Mouse (Mus musculus): ENCODE data around the gene Gnptab.
"Not testable (repeated sequence)": the region's sequence is repeated elsewhere in the genome, so short reads cannot be mapped to it uniquely, and the experiment has no call there.

Gene Gnptab

GRCm38 (mm10) chr10:88379013-88379885, at the start of gene Gnptab, which contains the start of gene Dram1:
TSS of gene Gnptab (plus strand) at chr10:88379132.
TSS of gene Dram1 (minus strand) at chr10:88379080.
- peak; percentile 85 for DNase-seq (ENCODE audit: low spot score in 2 of 2)

GRCm38 (mm10) chr10:88330695-88331094, 48.2 kb upstream of the Gnptab start:
- DNase-seq (ENCODE audit: low spot score in 2 of 2): peak in 1 of 2 experiments; percentile 23

- DNase-seq (ENCODE audit: low spot score in 2 of 2): no peak
Measured at GRCm38 (mm10) chr10:88340660-88341059, 38.3 kb upstream of the Gnptab start.

DNA sequence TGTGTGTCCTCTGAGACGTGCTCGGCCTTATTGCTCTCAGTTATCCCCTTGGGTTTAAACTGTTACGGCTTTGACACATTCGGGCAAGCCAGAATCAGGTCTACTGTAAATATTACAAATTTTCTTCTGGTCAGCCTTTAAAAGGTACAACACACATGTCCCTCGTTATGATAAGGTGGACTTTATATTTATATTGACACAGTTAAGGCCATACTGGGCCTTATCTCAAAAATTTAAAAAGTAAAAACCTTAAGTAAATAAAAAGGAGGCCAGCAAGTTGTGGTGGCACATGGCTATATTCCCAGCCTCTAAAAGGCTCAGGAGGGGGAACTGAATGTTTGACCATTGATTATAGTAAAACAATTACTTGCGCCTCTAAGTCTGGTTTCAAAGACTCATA, 37.6 kb upstream of the Gnptab start:
- no peak for DNase-seq (ENCODE audit: low spot score in 2 of 2)

- DNase-seq (ENCODE audit: low spot score in 2 of 2): no peak
Measured at GRCm38 (mm10) chr10:88345899-88346401, 33.0 kb upstream of the Gnptab start.

GRCm38 (mm10) chr10:88346454-88347245, 32.3 kb upstream of the Gnptab start:
- DNase-seq (ENCODE audit: low spot score in 2 of 2): no peak

DNA sequence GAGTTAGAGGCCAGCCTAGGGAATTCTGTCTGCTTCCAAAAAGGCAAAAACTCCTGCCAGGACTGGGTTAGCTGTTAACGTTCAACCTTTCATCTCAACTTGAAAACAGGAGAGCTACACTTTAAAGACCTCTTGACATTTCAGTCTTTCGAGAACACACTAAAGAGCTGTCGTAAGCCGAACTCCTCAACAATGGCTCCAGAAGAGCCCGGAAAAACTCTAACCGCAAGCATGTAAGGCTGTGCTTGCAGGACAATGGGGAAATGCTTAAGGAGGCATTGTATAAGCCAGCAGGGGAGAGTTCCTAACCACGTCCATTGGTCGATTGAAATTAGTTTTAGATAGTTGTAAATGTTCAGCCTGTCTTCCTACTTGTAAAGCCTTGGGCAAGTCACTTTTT, 29.1 kb upstream of the Gnptab start:
- DNase-seq (ENCODE audit: low spot score in 2 of 2): no peak

DNA sequence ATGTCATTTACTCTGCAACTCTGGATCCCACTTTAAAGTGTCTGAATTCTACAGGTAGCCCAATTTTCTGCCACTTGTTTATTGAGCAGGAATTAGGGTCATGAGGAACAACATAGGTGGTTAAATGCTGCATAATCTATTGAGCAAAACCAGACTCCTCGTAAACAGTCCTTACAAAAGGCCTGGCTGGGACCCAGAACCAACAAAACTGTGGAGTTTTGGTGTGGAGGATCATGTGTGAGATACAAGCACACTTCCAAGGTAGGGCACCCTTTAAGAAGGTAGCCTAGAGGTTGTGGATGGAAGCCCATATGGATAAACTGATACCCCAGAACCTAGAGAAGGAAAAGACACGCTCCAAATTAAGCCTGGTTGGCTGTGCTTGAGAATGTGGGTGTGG, 28.2 kb upstream of the Gnptab start:
- no peak for DNase-seq (ENCODE audit: low spot score in 2 of 2)

GRCm38 (mm10) chr10:88351411-88352103, 27.4 kb upstream of the Gnptab start:
- DNase-seq (ENCODE audit: low spot score in 2 of 2): no peak

DNA sequence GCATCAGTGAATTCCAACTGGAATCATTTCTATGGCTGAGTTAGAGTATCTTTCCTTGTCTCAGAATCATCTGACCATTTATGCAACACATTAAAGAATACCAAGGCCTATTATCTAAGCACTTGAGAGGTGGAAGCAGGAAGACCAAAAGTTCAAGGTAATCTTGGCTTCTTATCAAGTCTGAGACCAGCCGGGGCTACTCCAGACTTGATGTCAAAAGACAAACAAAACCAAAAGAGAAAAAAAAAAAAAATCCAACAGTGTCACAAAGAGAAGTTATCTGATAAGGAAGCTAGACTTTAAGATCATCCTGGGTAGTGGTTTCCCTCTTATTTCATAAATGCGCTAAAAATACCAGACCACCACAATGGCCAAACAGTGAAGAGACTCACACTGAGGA, 26.4 kb upstream of the Gnptab start:
- no peak for DNase-seq (ENCODE audit: low spot score in 2 of 2)

DNA sequence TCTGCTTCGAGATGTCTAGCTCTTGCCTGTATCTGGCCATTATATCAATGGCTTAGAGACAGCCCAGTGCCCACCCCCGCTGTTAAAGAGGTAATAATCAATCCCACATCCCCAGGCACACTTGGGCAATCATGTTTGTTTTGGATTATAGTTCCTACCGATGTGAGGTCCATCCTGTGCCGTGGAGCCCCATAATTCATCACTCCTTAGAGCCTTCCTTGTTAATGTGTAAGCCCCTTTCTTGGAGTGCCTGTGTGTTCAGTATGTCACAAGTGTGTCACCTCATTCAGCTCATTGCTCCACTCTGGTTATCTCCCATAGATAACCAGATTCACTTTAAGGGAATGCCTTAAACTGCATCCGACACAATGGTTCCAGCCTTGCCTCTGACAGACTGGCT, 24.3 kb upstream of the Gnptab start:
- no peak for DNase-seq (ENCODE audit: low spot score in 2 of 2)

DNA sequence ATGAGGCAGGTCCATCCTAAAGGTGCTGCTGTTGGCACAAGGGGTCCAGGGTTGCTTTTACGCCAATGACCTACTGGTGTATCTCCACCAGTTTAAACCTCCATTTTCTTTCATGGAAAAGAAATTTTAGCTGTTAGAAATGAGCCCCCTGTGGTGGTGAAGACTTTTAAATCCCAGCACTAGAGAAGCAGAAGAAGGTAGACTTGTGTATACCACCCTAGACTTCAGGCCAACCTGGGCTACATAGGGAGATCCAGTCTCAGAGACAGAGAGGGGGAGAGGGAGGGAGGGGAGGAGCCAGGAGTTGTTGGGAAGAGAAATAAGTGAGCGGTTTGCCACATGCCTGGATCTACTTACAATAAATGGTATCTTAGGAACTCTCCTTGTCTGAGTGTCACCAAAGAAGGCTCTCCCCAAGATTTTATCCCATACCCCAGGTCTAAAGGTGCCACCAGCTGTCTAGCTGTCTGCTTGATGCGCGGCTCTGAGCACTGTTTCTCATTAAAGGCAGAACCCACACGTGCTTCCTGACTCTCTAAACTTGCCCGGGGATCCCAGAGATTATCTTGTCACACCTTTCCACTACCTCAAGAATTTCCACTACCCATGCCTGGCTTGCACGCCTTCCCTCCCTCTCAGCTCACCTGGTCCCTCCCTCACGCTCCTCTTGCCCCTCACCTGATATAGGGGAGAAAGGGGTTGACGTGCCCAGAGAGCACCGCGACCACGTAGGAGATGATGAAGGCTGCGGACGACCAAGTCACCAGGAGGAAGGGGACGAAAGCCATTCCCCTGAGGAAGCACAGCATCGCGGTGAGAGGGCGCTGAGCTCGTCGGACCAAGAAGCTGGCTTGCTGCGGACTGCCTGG, 22.6 kb upstream of the Gnptab start:
- no peak for DNase-seq (ENCODE audit: low spot score in 2 of 2)

DNA sequence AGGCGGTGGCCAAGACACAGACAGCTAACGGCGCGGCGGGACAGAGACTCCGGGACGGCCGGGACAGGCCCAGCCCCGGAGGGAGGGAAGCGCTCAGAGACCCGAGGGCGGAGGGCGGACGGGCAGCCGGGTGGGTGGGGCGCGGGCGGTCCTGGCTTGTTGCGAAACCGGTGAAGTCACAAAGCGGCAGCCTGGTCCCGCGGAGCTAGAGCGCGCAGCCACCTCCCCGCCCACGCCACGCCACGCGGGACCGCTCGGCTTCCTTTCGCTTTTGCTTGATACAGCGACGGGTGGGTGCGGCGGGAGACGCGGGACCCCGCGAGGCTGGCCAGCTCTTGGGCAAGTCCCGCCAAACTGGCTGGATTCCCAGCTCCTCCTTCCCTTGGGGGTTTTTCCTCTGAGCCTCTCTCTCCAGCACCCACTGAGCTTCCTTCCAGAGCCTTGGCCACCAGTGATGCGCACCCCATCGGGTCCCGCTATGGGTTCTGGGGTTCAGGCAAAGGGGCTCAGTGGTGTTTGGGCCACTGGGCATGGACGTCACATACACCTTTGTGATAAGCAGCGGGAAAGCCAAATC, 21.9 kb upstream of the Gnptab start:
- DNase-seq (ENCODE audit: low spot score in 2 of 2): peak; percentile 61 to 71

GRCm38 (mm10) chr10:88362218-88362617, 16.7 kb upstream of the Gnptab start:
- no peak for DNase-seq (ENCODE audit: low spot score in 2 of 2)

DNA sequence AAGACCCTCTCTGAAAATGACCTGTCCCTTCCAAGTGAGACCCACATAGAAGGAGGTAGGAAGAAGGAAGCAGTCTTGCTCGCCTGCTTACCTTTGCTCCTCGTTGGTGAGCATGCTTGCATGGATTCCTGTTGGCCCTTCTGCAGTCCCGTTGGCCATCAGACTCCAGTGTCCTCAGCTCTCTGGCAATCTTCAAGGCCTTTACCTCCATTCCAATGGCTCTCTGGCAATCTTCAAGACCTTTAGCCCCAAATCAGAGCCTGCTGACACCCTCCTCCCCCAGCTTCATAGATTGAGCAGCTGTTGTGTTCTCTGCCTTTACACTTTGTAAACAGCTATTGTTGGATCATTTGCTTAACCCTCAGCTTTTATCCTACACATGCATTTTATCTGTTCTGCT, 14.7 kb upstream of the Gnptab start:
- no peak for DNase-seq (ENCODE audit: low spot score in 2 of 2)

- no peak for DNase-seq (ENCODE audit: low spot score in 2 of 2)
Measured at GRCm38 (mm10) chr10:88369233-88369632, 9.7 kb upstream of the Gnptab start.

DNA sequence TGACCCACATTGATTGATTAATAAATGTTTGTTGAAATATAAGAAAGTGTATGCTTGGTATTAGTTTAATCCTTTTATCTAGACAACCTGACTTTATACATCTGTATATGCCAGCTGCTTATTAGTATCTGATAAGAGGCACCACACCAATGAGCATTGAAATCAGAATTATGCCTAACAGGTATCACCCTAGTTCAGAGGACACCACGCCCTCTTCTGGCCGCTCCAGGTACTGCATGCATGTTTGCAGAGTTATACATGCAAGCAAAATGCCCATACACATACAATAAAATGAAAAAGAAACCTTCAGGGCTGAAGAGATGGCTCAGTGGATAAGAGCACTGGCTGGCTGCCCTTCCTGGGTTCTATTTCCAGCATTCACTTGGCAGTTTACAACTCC, 7.1 kb upstream of the Gnptab start:
- peak in 1 of 2 experiments; percentile 27 for DNase-seq (ENCODE audit: low spot score in 2 of 2)

DNA sequence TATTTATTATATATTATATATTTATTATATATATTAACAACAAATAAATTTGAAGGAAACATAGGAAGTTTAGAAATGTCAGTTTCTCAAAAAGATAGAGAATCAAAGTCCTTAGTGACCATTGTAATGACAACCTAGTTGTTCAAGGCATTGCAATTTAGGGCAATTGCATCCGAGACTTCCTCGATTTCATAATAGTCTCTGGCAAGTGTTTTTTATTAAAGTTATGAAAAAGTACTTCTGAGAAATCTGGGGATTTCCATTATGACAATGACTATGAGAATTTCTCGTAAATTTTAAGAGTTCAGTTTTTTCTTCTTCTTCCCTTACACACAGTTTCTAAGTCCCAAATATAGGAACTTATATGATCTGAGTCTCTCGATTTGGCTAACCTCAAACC, 6.5 kb upstream of the Gnptab start:
- no peak for DNase-seq (ENCODE audit: low spot score in 2 of 2)

DNA sequence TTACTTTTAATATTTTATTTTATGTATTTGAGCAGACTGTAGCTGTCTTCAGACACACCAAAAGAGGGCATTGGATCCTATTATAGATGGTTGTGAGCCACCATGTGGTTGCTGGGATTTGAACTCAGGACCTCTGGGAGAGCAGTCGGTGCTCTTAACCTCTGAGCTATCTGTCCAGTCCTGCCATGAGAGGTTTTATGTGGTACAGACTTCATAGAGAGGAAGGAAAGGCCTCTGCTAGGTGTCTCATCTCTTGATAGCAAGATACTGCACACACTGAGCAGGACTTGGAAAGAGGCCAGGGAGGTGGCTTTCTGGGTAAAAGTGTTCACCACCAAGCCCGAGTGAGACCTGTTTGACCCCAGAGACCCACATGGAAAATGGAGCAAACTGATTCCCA, 6.0 kb upstream of the Gnptab start:
- not testable (repeated sequence) for DNase-seq (ENCODE audit: low spot score in 2 of 2)

- no peak for DNase-seq (ENCODE audit: low spot score in 2 of 2)
Measured at GRCm38 (mm10) chr10:88374984-88375383, 3.9 kb upstream of the Gnptab start.

GRCm38 (mm10) chr10:88376770-88377169, 2.2 kb upstream of the Gnptab start:
- DNase-seq (ENCODE audit: low spot score in 2 of 2): peak; percentile 94 to 95

Data from right cerebral cortex, postnatal 10 days (tissue).